In genomic region chr17:27603036-27603435, GRCm38 (mm10) we compare ENCODE assay signal across 1 mouse cellular context.
TF ChIP-seq lines count a peak whose summit lies in the region.

No protein-coding gene starts in this region.

TF ChIP-seq in myocyte, 11 proteins besides CTCF, POLR2A, EP300 and RAD21 (continued from another document):
- TF ChIP-seq MAX (IDR thresholded peaks at IDR 0.05; ENCODE audit: low read depth) (no peak), CEBPB (IDR thresholded peaks at IDR 0.05; ENCODE audit: insufficient read depth, poor library complexity, severe bottlenecking) (no peak), POLR2AphosphoS2 (IDR thresholded peaks at IDR 0.05; ENCODE audit: insufficient read length, low read depth) (no peak)
